Mouse (Mus musculus): ENCODE measurements at regions not wholly inside any gene's neighbourhood (a gene's known extent, or its start where the extent isn't known, plus 50 kb on each side); places are given as distances from the start of the nearest gene placed in this dataset.
A peak's percentile ranks its signal among the peaks of the same experiment; 100 is the strongest.
"Not testable (repeated sequence)": the region's sequence is repeated elsewhere in the genome, so short reads cannot be mapped to it uniquely, and the experiment has no call there.

DNA sequence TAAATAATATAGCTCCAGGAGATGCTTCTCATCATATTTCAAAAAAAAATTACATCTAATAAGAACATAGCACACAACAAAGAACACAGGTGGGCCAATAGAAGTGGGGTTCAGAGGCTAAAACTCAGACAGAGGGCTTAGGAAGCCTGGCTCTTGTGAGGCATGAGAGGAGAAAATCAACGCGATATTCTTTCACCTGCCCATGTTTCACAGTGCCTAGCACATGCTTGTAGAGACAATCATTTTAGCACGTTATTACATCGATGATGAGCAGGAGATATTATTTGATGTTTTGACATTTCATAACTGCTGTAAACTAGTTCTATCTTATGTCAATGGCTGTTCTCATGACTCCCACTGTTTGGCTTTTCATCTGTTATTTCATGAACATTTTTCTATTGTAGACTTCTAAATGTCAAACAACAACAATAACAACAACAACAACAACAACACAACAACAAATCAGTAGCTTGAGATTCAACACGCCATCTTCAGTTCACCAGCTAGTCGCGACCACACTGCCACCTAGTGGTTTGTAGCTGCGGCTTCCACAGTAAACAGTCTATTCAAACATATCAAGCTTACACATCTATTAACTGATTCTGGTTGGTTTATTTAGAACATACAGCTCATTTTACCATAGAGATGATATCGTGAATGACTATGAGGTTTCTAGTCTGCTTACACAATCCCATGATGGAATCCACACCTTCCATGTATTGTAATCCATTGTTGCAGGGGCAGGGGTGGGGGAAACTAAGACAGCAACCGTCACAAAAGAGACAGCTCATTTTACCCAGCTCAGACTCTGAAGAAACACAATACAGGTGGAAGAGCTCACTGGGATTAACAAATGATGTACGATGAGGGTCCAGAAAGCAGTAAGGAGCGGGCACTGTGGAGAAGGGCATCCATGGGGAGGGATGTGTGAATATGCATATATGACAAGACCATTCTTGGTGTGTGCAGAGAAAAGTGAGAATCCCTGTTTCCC lies 60.5 kb upstream of the Tmem200a start:
- no peak overlapping the region for H3K9ac ChIP-seq (ENCODE audit: low read depth, low read length)
- no peaks in the 10 kb centered on the region for H3K4me1 ChIP-seq (ENCODE audit: control insufficient read depth, insufficient read depth, low read length)
- no peaks in the 10 kb centered on the region for H3K27me3 ChIP-seq (ENCODE audit: control insufficient read depth, insufficient read depth, low read depth, low read length)
- ATAC-seq = peak; percentile 83
- no peak overlapping the region for H3K4me3 ChIP-seq (ENCODE audit: low read depth, low read length)
- no peaks in the 10 kb centered on the region for H3K36me3 ChIP-seq (ENCODE audit: control insufficient read depth, insufficient read depth, low read length)
- H3K27ac ChIP-seq (ENCODE audit: low read length) = no peak overlapping the region
- 29% methylated on average over 12 of the region's 12 CpGs for WGBS
- H3K4me2 ChIP-seq (ENCODE audit: low read length) = no peak overlapping the region
- no peaks in the 10 kb centered on the region for H3K9me3 ChIP-seq (replicated peaks; ENCODE audit: control insufficient read depth, low read length, poor library complexity, severe bottlenecking)

DNA sequence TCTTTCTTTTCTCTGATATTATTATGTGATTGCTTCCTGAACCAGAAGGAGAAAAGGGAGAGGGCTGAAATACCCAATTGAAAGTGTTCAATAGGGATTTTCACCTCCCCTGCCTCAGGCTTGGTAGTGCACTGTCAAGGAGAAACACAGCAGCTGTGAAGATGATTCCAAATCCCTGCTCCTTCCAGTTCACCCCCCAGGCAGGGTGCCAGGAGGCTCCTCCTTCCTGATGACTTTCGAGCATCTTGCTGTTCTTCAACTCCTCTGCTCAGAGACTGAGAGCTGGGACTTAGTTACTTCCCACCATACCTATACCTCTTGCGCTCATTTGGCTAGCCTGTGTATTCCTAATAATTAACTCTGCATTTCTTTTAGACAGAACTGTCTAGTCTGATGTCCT lies 73.7 kb upstream of the Tmem200a start:
- Histone ChIP-seq H3K4me1 (ENCODE audit: control insufficient read depth, insufficient read depth, low read length) (no peaks in the 10 kb centered on the region), H3K36me3 (ENCODE audit: control insufficient read depth, insufficient read depth, low read length) (no peaks in the 10 kb centered on the region), H3K4me2 (ENCODE audit: low read length) (no peak overlapping the region), H3K9me3 (replicated peaks; ENCODE audit: control insufficient read depth, low read length, poor library complexity, severe bottlenecking) (no peaks in the 10 kb centered on the region), H3K27me3 (ENCODE audit: control insufficient read depth, insufficient read depth, low read depth, low read length) (no peaks in the 10 kb centered on the region), H3K9ac (ENCODE audit: low read depth, low read length) (no peak overlapping the region), H3K4me3 (ENCODE audit: low read depth, low read length) (no peak overlapping the region), H3K27ac (ENCODE audit: low read length) (no peak overlapping the region)
- 65% methylated on average over 2 of the region's 2 CpGs for WGBS
- ATAC-seq = no peak

DNA sequence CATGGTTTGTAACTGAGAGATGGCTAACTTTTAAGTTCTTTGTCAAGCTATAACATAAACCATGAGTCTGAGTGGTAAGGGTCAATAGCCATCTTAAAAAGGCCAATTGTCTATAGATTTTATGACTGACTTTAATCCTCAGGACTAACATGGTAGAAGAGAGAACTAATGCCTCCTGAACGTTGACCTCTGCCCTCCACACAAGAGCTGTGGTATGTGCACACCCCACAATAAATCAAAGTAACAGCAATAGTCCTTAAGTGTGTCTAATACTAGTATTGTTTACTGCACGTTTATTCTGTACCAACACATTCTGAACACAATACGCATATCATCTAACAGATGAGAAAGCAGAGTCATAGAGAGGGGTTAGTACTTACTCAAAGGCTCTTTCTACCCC lies 70.7 kb upstream of the Samd3 start:
- H3K9ac ChIP-seq (ENCODE audit: low read depth, low read length) = no peak overlapping the region
- H3K4me3 ChIP-seq (ENCODE audit: low read depth, low read length) = no peak overlapping the region
- WGBS = 27% methylated on average over 3 of the region's 3 CpGs
- ATAC-seq = no peak
- H3K4me2 ChIP-seq (ENCODE audit: low read length) = no peak overlapping the region
- H3K36me3 ChIP-seq (ENCODE audit: control insufficient read depth, insufficient read depth, low read length) = no peaks in the 10 kb centered on the region
- H3K4me1 ChIP-seq (ENCODE audit: control insufficient read depth, insufficient read depth, low read length) = no peaks in the 10 kb centered on the region
- no peak overlapping the region for H3K27ac ChIP-seq (ENCODE audit: low read length)
- H3K9me3 ChIP-seq (replicated peaks; ENCODE audit: control insufficient read depth, low read length, poor library complexity, severe bottlenecking) = no peaks in the 10 kb centered on the region
- H3K27me3 ChIP-seq (ENCODE audit: control insufficient read depth, insufficient read depth, low read depth, low read length) = no peaks in the 10 kb centered on the region

DNA sequence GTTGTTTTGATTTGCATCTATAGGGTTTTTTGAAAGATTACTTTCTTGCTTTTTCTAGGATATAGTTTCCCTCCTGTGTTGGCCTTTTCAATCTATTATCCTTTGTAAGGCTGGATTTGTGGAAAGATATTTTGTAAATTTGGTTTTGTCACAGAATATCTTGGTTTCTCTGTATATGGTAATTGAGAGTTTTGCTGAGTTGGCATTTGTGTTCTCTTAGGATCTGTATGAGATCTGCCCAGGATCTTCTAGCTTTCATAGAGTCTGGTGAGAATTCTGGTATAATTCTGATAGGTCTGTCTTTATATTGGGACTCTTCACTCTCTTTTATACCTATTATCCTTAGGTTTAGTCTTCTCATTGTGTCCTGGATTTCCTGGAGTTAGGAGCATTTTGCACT lies 68.4 kb upstream of the Samd3 start:
- not testable (repeated sequence) for H3K36me3 ChIP-seq (ENCODE audit: control insufficient read depth, insufficient read depth, low read length); H3K27me3 ChIP-seq (ENCODE audit: control insufficient read depth, insufficient read depth, low read depth, low read length); ATAC-seq; H3K4me3 ChIP-seq (ENCODE audit: low read depth, low read length); H3K9me3 ChIP-seq (replicated peaks; ENCODE audit: control insufficient read depth, low read length, poor library complexity, severe bottlenecking); H3K4me2 ChIP-seq (ENCODE audit: low read length); H3K27ac ChIP-seq (ENCODE audit: low read length); H3K9ac ChIP-seq (ENCODE audit: low read depth, low read length); H3K4me1 ChIP-seq (ENCODE audit: control insufficient read depth, insufficient read depth, low read length)

DNA sequence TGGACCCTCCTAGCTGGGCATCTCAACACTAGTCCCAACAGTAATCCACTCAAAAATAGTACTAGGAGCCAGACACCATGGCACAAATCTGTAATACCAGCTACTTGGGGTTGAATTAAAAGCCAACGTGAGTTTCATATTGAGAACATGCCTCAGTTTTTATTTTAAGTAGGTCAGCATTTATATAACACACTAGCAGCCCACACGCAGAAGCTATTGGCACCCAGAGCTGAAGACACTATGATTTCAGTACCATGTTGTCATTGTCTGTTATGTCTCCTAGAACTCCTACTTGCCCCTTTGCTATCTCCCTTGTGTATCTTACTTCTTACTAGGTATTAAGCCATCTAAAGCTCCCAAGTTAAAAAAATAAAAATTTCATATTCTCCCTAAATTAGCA lies 65.0 kb upstream of the Samd3 start:
- Histone ChIP-seq H3K4me2 (ENCODE audit: low read length) (no peak overlapping the region), H3K27me3 (ENCODE audit: control insufficient read depth, insufficient read depth, low read depth, low read length) (no peaks in the 10 kb centered on the region), H3K4me3 (ENCODE audit: low read depth, low read length) (no peak overlapping the region), H3K27ac (ENCODE audit: low read length) (no peak overlapping the region), H3K4me1 (ENCODE audit: control insufficient read depth, insufficient read depth, low read length) (no peaks in the 10 kb centered on the region), H3K9me3 (replicated peaks; ENCODE audit: control insufficient read depth, low read length, poor library complexity, severe bottlenecking) (no peaks in the 10 kb centered on the region), H3K36me3 (ENCODE audit: control insufficient read depth, insufficient read depth, low read length) (no peaks in the 10 kb centered on the region), H3K9ac (ENCODE audit: low read depth, low read length) (no peak overlapping the region)
- 82% methylated on average over 2 of the region's 2 CpGs for WGBS
- no peak for ATAC-seq

DNA sequence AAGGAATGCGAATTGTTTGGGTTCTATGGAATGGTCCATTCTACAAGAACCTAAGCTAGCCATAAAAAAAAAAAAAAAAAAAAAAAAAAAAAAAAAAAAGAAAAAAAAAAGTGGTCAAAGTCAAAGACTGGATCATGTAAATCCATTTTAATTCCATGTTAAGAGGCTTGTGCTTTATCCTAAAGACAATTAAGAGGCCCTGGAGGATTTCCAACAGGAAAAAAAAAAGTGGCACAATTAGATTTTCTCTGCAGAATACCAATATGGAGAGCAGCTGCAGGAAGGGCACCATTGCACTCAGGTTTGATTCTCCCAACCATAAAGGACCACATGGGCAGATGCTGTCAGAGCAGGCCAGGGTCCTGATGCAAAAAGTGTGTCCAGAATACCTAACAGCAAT lies 51.9 kb upstream of the Samd3 start:
- no peaks in the 10 kb centered on the region for H3K27me3 ChIP-seq (ENCODE audit: control insufficient read depth, insufficient read depth, low read depth, low read length)
- H3K4me3 ChIP-seq (ENCODE audit: low read depth, low read length) = no peak overlapping the region
- no peak overlapping the region for H3K27ac ChIP-seq (ENCODE audit: low read length)
- ATAC-seq = no peak
- WGBS = 86% methylated on average over 1 of the region's 1 CpGs
- H3K36me3 ChIP-seq (ENCODE audit: control insufficient read depth, insufficient read depth, low read length) = no peaks in the 10 kb centered on the region
- H3K4me1 ChIP-seq (ENCODE audit: control insufficient read depth, insufficient read depth, low read length) = no peaks in the 10 kb centered on the region
- H3K4me2 ChIP-seq (ENCODE audit: low read length) = no peak overlapping the region
- H3K9ac ChIP-seq (ENCODE audit: low read depth, low read length) = no peak overlapping the region
- no peaks in the 10 kb centered on the region for H3K9me3 ChIP-seq (replicated peaks; ENCODE audit: control insufficient read depth, low read length, poor library complexity, severe bottlenecking)

DNA sequence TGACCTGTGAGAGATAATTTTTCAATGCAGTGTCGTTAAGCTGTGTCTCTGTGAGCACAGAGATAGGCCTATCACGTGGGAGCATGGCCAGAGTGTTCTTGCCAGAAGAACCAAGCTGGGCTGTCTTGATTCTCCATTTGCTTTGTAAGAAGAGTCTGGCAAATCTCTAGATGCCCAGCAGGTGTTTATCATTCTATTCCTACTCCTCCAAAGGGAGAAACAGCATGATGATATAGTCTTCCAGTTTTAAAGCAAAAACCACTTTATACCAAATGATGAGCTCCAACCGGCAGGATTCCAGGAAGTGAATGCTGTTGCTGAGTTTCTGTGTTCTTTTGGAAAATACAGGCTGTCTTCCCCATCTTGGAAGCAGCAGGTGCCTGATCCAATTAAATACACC lies 51.2 kb upstream of the Samd3 start:
- H3K27ac ChIP-seq (ENCODE audit: low read length) = no peak overlapping the region
- H3K4me2 ChIP-seq (ENCODE audit: low read length) = no peak overlapping the region
- no peaks in the 10 kb centered on the region for H3K36me3 ChIP-seq (ENCODE audit: control insufficient read depth, insufficient read depth, low read length)
- ATAC-seq = no peak
- no peaks in the 10 kb centered on the region for H3K9me3 ChIP-seq (replicated peaks; ENCODE audit: control insufficient read depth, low read length, poor library complexity, severe bottlenecking)
- H3K27me3 ChIP-seq (ENCODE audit: control insufficient read depth, insufficient read depth, low read depth, low read length) = no peaks in the 10 kb centered on the region
- H3K4me1 ChIP-seq (ENCODE audit: control insufficient read depth, insufficient read depth, low read length) = no peaks in the 10 kb centered on the region
- WGBS = 60% methylated on average over 3 of the region's 3 CpGs
- no peak overlapping the region for H3K4me3 ChIP-seq (ENCODE audit: low read depth, low read length)
- H3K9ac ChIP-seq (ENCODE audit: low read depth, low read length) = no peak overlapping the region
